Mouse (Mus musculus): Measurements from ENCODE around the gene Rab31.

DNA sequence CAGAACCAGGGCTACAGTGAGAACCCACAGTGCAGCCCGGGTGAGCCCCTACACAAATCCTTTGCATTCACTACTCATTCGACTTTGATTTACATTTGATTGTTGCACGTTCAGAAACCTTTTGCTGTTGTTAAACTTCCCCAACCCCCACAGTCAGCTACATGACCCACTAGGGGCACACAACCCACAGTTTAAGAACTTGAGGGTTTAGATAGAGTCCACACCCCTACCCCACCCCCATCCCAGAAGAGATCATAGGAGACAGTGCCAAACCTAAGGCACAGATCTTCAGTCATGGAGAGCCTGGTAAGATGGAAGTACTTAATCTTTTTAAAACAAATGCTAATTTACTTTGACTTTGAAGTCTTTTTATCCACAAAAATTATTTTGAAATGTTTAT, 156.9 kb downstream of the Rab31 start:
- TF ChIP-seq CTCF (IDR thresholded peaks at IDR 0.05; ENCODE audit: control insufficient read depth, insufficient read depth, insufficient replicate concordance, low read depth, low read length), result no peak
- TF ChIP-seq POLR2A (IDR thresholded peaks at IDR 0.05; ENCODE audit: control insufficient read depth, low read depth, low read length), result no peak
